Mouse (Mus musculus) lung, adult 2 months (tissue): Measurements from ENCODE around the gene Ankrd44.

Experiments used
- CTCF ChIP-seq: fragments of 200-500 bp; IDR thresholded peaks from 2 replicates; pipeline ENCODE4 v1.5.1; 2011; ENCODE audit warnings: mild to moderate bottlenecking, low read length, control low read depth; ENCODE audit not compliant: insufficient read depth
- POLR2A ChIP-seq: fragments of 200-500 bp; IDR thresholded peaks from 2 replicates; pipeline ENCODE4 v1.6.1; 2011; ENCODE audit warnings: low read depth, mild to moderate bottlenecking, control low read depth, low read length, borderline replicate concordance; ENCODE audit errors: extremely low read depth

- TF ChIP-seq POLR2A = no peak
- no peak for TF ChIP-seq CTCF
Observed at GRCm38 (mm10) chr1:54826426-54826986, 99.7 kb downstream of the Ankrd44 start.
